In the genomic region with DNA sequence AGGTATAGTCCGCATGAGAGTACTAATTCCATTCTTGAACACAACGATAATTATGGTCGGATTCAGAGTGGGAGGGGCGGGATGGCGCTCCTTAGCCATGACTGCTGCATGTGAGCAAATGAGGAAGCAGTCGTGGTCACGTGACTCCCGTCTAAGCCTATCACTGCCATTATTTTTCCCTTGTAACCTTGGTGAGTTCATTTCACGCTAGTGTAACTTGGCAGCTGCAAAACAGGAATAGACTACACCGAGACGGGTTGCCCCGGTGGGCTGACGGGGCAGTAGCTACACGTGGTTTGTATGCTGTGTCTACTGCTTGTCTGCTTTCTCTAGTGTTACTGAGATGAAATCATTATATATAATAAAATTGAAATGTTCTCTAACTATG, we compare ENCODE assay signal across 11 mouse cellular contexts. TPM values are rescaled to one million over a fixed set of nuclear protein-coding genes. Genes with fewer than 3 reads are reported as not detected.
DNase-seq lines count a peak whose midpoint lies in the region; ATAC-seq and TF ChIP-seq lines count a peak whose summit lies in the region.
"Had no signal": no experiment of that assay in that cellular context is flagged by ENCODE, and none has a peak within 500 bp of the region (broad histone marks: within the 10 kb centered on the region; RNA-seq: fewer than 3 reads in every experiment).

No protein-coding gene starts in this region.

- H3K4me1 ChIP-seq in intestine, embryonic 14.5 days (replicated peaks; ENCODE audit: control insufficient read depth, insufficient read depth, low read length): peaks cover 1% of the 10 kb centered on the region; the same call in 1 of the 2 replicates
- no peaks in the 10 kb centered on the region for H3K4me1 ChIP-seq in intestine, embryonic 16.5 days (ENCODE audit: control insufficient read depth, insufficient read depth, low read length)
- peaks cover 2 to 17% of the 10 kb centered on the region in 2 experiments; a peak in 2 of 4 replicates for H3K4me1 ChIP-seq in CH12.LX (ENCODE audit: control insufficient read depth in 1 of 2, insufficient read depth in 2 of 2)
- no peaks in the 10 kb centered on the region for H3K4me1 ChIP-seq in midbrain, postnatal 0 days (ENCODE audit: insufficient read depth, low read length)

- no peak for TF ChIP-seq CTCF in CH12.LX (conservative IDR thresholded peaks at IDR 0.05 in 1 of 2, IDR thresholded peaks at IDR 0.05 in 1 of 2; ENCODE audit: low read depth in 2 of 2, low read length in 2 of 2)
- TF ChIP-seq CTCF in brain, embryonic 14.5 days (IDR thresholded peaks at IDR 0.05; ENCODE audit: borderline replicate concordance, extremely low read depth, insufficient read depth, insufficient read length): no peak
- TF ChIP-seq CTCF in midbrain, postnatal 0 days (IDR thresholded peaks at IDR 0.05): no peak

- H3K27ac ChIP-seq in intestine, embryonic 14.5 days (ENCODE audit: low read depth): no peak overlapping the region
- H3K27ac ChIP-seq in intestine, embryonic 16.5 days (ENCODE audit: low read length): no peak overlapping the region
- H3K27ac ChIP-seq in CH12.LX (ENCODE audit: insufficient read depth, low read depth): no peak overlapping the region
- no peak overlapping the region for H3K27ac ChIP-seq in midbrain, postnatal 0 days (ENCODE audit: low read depth, low read length)
- H3K27ac ChIP-seq: liver, embryonic 12.5 days; macrophage had no signal

- peak; percentile 48 for DNase-seq in intestine, embryonic 14.5 days (ENCODE audit: low spot score)
- DNase-seq in CH12.LX (ENCODE audit: extremely low read depth): no peak
- DNase-seq in brain, embryonic 14.5 days (ENCODE audit: low read depth): peak; percentile 82
- peak; percentile 44 for DNase-seq in midbrain, postnatal 0 days (ENCODE audit: low spot score)
- DNase-seq in testis, postnatal 10 days (ENCODE audit: low spot score): no peak
- DNase-seq in lung, postnatal 4 days: no peak
- DNase-seq: gastrocnemius, postnatal 14 days; thymus, postnatal 25 days had no signal

- TF ChIP-seq RAD21 in CH12.LX (IDR thresholded peaks at IDR 0.05; ENCODE audit: low read depth, low read length): no peak

- no peak for TF ChIP-seq POLR2A in CH12.LX (IDR thresholded peaks at IDR 0.05; ENCODE audit: low read depth, low read length)
- no peak for TF ChIP-seq POLR2A in brain, embryonic 14.5 days (IDR thresholded peaks at IDR 0.05; ENCODE audit: borderline replicate concordance, extremely low read depth, insufficient read depth, insufficient read length, poor library complexity, severe bottlenecking)

- dilution Hi-C loops in CH12.LX (cut with MboI; ENCODE audit: extremely low pct_ligation_motif_present, extremely low pct_unique_long_range_greater_than_20kb, low sequenced_read_pairs): no loop called here

- in situ Hi-C loops in CH12.LX (cut with MboI; ENCODE audit: low pct_ligation_motif_present, low pct_unique_long_range_greater_than_20kb, low sequenced_read_pairs): no loop called here

- H3K9ac ChIP-seq in intestine, embryonic 14.5 days (ENCODE audit: low read length): no peak overlapping the region
- no peak overlapping the region for H3K9ac ChIP-seq in intestine, embryonic 16.5 days (ENCODE audit: low read depth, low read length)
- no peak overlapping the region for H3K9ac ChIP-seq in CH12.LX (ENCODE audit: insufficient read depth, low read depth)
- no peak overlapping the region for H3K9ac ChIP-seq in midbrain, postnatal 0 days (replicated peaks; ENCODE audit: low read length, poor library complexity, severe bottlenecking)
- H3K9ac ChIP-seq: liver, embryonic 12.5 days had no signal

- no peaks in the 10 kb centered on the region for H3K9me3 ChIP-seq in intestine, embryonic 14.5 days (ENCODE audit: control insufficient read depth, low read length)
- no peaks in the 10 kb centered on the region for H3K9me3 ChIP-seq in intestine, embryonic 16.5 days (ENCODE audit: control insufficient read depth, low read length)
- H3K9me3 ChIP-seq in CH12.LX (replicated peaks; ENCODE audit: low read length): no peaks in the 10 kb centered on the region
- no peaks in the 10 kb centered on the region for H3K9me3 ChIP-seq in midbrain, postnatal 0 days (ENCODE audit: low read length)
- H3K9me3 ChIP-seq: liver, embryonic 12.5 days had no signal

- H3K27me3 ChIP-seq in intestine, embryonic 14.5 days (replicated peaks; ENCODE audit: control insufficient read depth, insufficient read depth, low read length): no peaks in the 10 kb centered on the region
- no peaks in the 10 kb centered on the region for H3K27me3 ChIP-seq in intestine, embryonic 16.5 days (replicated peaks; ENCODE audit: control insufficient read depth, insufficient read depth, low read length)
- H3K27me3 ChIP-seq in CH12.LX (replicated peaks): no peaks in the 10 kb centered on the region
- H3K27me3 ChIP-seq in midbrain, postnatal 0 days (ENCODE audit: insufficient read depth, low read length): no peaks in the 10 kb centered on the region

- no peak for ATAC-seq in intestine, embryonic 14.5 days (replicated peaks; ENCODE audit: low FRiP score, low TSS enrichment, low read depth)
- no peak for ATAC-seq in intestine, embryonic 16.5 days
- ATAC-seq in midbrain, postnatal 0 days (ENCODE audit: low FRiP score): no peak
- ATAC-seq: liver, embryonic 12.5 days had no signal

- H3K36me3 ChIP-seq in intestine, embryonic 14.5 days (ENCODE audit: control insufficient read depth, insufficient read depth, low read length): no peaks in the 10 kb centered on the region
- no peaks in the 10 kb centered on the region for H3K36me3 ChIP-seq in intestine, embryonic 16.5 days (ENCODE audit: control insufficient read depth, insufficient read depth, low read length)
- no peaks in the 10 kb centered on the region for H3K36me3 ChIP-seq in CH12.LX (replicated peaks in 1 of 2; ENCODE audit: control insufficient read depth in 1 of 2, insufficient read depth in 1 of 2, low read length in 1 of 2)
- no peaks in the 10 kb centered on the region for H3K36me3 ChIP-seq in midbrain, postnatal 0 days (ENCODE audit: insufficient read depth, low read length)
- H3K36me3 ChIP-seq: liver, embryonic 12.5 days had no signal

- WGBS in intestine, embryonic 14.5 days: 92% methylated on average over 14 of the region's 14 CpGs
- WGBS in intestine, embryonic 16.5 days: 85% methylated on average over 14 of the region's 14 CpGs
- WGBS in midbrain, postnatal 0 days: 83% methylated on average over 14 of the region's 14 CpGs

- H3K79me2 ChIP-seq in CH12.LX (replicated peaks; ENCODE audit: control insufficient read depth, extremely low read depth, insufficient read depth, poor library complexity, severe bottlenecking): no peaks in the 10 kb centered on the region

- no peak overlapping the region for H3K4me2 ChIP-seq in intestine, embryonic 14.5 days (ENCODE audit: low read length)
- H3K4me2 ChIP-seq in intestine, embryonic 16.5 days (ENCODE audit: low read depth, low read length): no peak overlapping the region
- no peak overlapping the region for H3K4me2 ChIP-seq in CH12.LX (ENCODE audit: insufficient read depth, low read depth, poor library complexity, severe bottlenecking)
- H3K4me2 ChIP-seq in midbrain, postnatal 0 days (ENCODE audit: low read depth, low read length, poor library complexity, severe bottlenecking): no peak overlapping the region
- H3K4me2 ChIP-seq: liver, embryonic 12.5 days had no signal

- no peak for TF ChIP-seq EP300 in CH12.LX (IDR thresholded peaks at IDR 0.05; ENCODE audit: low read length)

- H3K4me3 ChIP-seq in intestine, embryonic 14.5 days (ENCODE audit: low read depth, low read length): no peak overlapping the region
- H3K4me3 ChIP-seq in intestine, embryonic 16.5 days (ENCODE audit: low read length): no peak overlapping the region
- H3K4me3 ChIP-seq in CH12.LX (replicated peaks in 1 of 3; ENCODE audit: low read depth in 2 of 3, low read length in 2 of 3, poor library complexity in 1 of 3): no peak overlapping the region
- H3K4me3 ChIP-seq in midbrain, postnatal 0 days (ENCODE audit: low read depth, low read length): no peak overlapping the region
- H3K4me3 ChIP-seq: liver, embryonic 12.5 days had no signal

TF ChIP-seq in CH12.LX, 34 proteins besides CTCF, POLR2A, EP300 and RAD21:
- TF ChIP-seq BHLHE40 (IDR thresholded peaks at IDR 0.05; ENCODE audit: low read depth, low read length) (0 out of 2 replicates have a peak, but pooled peaks have one; percentile 8), USF1 (IDR thresholded peaks at IDR 0.05; ENCODE audit: low read depth, low read length) (peak; percentile 50; the same call in 1 of the 2 replicates), ZKSCAN1 (IDR thresholded peaks at IDR 0.05; ENCODE audit: borderline replicate concordance, low read depth, low read length) (no peak), USF2 (conservative IDR thresholded peaks at IDR 0.05; ENCODE audit: low read depth, low read length) (0 out of 2 replicates have a peak, but pooled peaks have one; percentile 20), SIN3A (IDR thresholded peaks at IDR 0.05; ENCODE audit: low read length) (no peak), RCOR1 (conservative IDR thresholded peaks at IDR 0.05; ENCODE audit: low read depth, low read length) (no peak), TCF12 (IDR thresholded peaks at IDR 0.05; ENCODE audit: low read depth, low read length) (no peak), KAT2A (IDR thresholded peaks at IDR 0.05; ENCODE audit: insufficient replicate concordance, low read length) (no peak), UBTF (IDR thresholded peaks at IDR 0.05; ENCODE audit: low read depth, low read length) (no peak)

RNA-seq across cellular contexts. Expression of gene Prokr1, which starts 25.1 kb away (rescaled TPM):
- polyA plus RNA-seq in intestine, embryonic 14.5 days (2014; fragmentation: Nextera tagmentation; extraction: Ambion mirVana): 2.1 and 2.5 TPM in 2 replicates
- 2.3 and 2.4 TPM in 2 replicates for polyA plus RNA-seq in intestine, embryonic 16.5 days (2015; fragmentation: Nextera tagmentation; extraction: Ambion mirVana)
- 0.08 TPM in 2 replicates for total RNA-seq in CH12.LX (2012; rRNA removed)
- total RNA-seq in CH12.LX (2014; rRNA removed): not detected in 2 replicates
- polyA plus RNA-seq in CH12.LX (2012; ENCODE audit: insufficient read length, low read depth): 0.14 TPM in 1 of 2 replicates, not detected in the other
- 2.4 TPM in 2 replicates for polyA plus RNA-seq in brain, embryonic 14.5 days (2012; rRNA removed)
- 2.7 and 3.4 TPM in 2 replicates for total RNA-seq in midbrain, postnatal 0 days (2014; rRNA removed)
- 1.3 and 1.5 TPM in 2 replicates for polyA plus RNA-seq in midbrain, postnatal 0 days (2015; fragmentation: Nextera tagmentation; extraction: Ambion mirVana)

RNA-seq across cellular contexts. Expression of gene Aplf, which starts 56.3 kb away (rescaled TPM):
- 15.0 TPM in 2 replicates for polyA plus RNA-seq in intestine, embryonic 14.5 days (2014; fragmentation: Nextera tagmentation; extraction: Ambion mirVana)
- polyA plus RNA-seq in intestine, embryonic 16.5 days (2015; fragmentation: Nextera tagmentation; extraction: Ambion mirVana): 13.0 and 14.2 TPM in 2 replicates
- total RNA-seq in CH12.LX (2012; rRNA removed): 9.1 and 10.3 TPM in 2 replicates
- total RNA-seq in CH12.LX (2014; rRNA removed): 13.8 and 15.8 TPM in 2 replicates
- 11.1 and 11.9 TPM in 2 replicates for polyA plus RNA-seq in CH12.LX (2012; ENCODE audit: insufficient read length, low read depth)
- 6.4 and 7.2 TPM in 2 replicates for polyA plus RNA-seq in brain, embryonic 14.5 days (2012; rRNA removed)
- 4.2 and 5.5 TPM in 2 replicates for total RNA-seq in midbrain, postnatal 0 days (2014; rRNA removed)
- polyA plus RNA-seq in midbrain, postnatal 0 days (2015; fragmentation: Nextera tagmentation; extraction: Ambion mirVana): 4.4 and 5.0 TPM in 2 replicates

Comparison
In these comparisons a context has a peak if more than half of its experiments do, and no peak if none do; other contexts are left out.
1. DNase-seq: peak in intestine, embryonic 14.5 days (single experiment), brain, embryonic 14.5 days (single experiment) and midbrain, postnatal 0 days (single experiment); none in CH12.LX (single experiment), testis, postnatal 10 days (single experiment) and lung, postnatal 4 days (0 of 2).